Mouse (Mus musculus) heart, adult 9 months (tissue): ENCODE data around the gene Cilp2.
A peak's percentile ranks its signal among the peaks of the same experiment; 100 is the strongest.

Experiments used
- DNase-seq, 2 experiments: peaks; one replicate each; pipeline ENCODE4 v3.0.0; 2022; ENCODE audit warnings: low spot score in 2 of 2

Gene Cilp2

DNA sequence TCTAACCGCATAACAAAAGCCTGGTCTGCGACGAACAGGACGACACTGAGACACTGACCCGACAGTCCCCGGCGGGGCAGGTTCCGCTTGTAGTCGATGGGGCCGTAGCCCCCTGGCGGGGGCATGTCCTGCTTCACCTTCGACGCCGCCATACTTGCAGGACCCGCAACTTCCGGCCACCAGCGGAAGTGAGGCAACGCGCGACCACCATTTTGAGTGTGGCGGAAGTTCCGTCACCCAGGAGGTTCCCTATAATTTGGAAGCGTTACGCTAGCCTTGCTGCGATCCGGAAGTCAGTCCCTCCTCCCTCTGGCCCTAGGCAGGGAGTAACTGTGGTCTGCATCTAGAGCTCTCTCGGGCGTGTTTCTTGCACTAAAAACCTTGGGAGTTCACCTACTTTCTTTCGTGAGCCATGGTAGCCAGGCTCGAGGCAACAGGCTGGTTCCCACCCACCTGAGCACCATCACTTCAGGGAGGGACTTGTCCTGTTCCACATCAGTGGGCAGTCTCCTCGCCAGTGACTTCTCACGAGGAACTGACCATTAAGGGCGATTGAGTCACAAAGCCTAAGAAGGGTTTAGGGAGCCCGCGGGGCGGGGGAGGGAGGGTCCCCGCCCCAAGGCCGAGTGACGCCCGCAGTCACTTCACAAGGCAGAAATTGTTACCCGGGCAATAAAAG lies 14.1 kb upstream of the Cilp2 start:
- peak; percentile 93 to 97 for DNase-seq

GRCm38 (mm10) chr8:69900895-69901451 lies 13.5 kb upstream of the Cilp2 start:
- no peak for DNase-seq

DNA sequence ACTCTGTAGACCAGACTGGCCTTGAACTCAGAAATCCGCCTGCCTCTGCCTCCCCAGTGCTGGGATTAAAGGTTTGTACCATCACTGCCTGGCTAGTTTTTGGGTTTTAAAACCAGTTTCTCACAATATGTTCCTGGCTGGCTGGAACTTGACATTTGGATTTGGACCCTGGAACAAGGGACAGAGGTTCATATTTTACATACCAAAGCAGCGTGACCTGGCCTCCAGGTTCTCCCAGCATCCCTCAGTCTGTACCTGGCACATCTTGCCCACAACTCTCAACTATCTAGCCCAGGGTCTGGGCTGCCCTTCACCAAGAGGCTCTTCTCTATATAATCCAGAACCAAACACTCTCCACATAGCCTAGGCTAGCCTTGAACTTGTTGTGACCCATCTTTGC lies 12.4 kb upstream of the Cilp2 start:
- DNase-seq = no peak

GRCm38 (mm10) chr8:69897857-69898256 lies 10.4 kb upstream of the Cilp2 start:
- DNase-seq = no peak

DNA sequence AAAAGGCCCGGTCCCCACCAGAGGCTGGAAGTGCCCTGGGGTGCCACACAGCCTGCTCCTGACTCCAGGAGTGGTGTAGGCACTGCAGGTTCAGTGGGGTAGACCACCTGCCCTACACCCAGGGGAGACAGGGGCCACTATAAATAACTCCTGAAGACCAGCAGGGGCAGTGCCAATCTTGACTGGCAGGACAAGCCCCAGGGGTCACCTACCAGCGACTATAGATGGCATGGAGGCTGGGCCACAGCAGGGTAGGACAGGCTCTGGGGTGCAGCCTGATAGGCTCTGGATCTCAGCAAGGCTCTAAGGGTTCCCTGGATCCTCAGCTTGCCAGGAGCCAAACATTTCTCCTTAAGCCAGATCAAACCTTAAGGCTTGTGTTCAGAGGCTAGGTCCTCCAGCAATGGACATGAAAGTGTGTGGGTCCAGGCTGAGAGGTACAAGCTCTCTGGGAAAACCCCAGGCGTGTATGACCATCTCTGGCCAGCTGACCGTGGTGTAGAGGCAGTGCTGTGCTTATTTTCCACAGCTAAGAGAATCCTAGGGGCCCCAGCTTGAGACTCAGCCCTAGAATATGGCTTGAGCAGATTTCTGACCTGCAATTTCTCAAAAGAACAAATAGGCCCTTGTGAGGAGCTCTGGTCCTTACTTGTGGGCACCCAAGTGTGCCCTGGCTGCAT lies 8.4 kb upstream of the Cilp2 start:
- DNase-seq = no peak

- no peak for DNase-seq
Observed at GRCm38 (mm10) chr8:69894836-69895332, 7.4 kb upstream of the Cilp2 start.

GRCm38 (mm10) chr8:69893863-69894262 lies 6.4 kb upstream of the Cilp2 start:
- peak in 1 of 2 experiments; percentile 35 for DNase-seq

- no peak for DNase-seq
Observed at GRCm38 (mm10) chr8:69890813-69891241, 3.3 kb upstream of the Cilp2 start.

DNA sequence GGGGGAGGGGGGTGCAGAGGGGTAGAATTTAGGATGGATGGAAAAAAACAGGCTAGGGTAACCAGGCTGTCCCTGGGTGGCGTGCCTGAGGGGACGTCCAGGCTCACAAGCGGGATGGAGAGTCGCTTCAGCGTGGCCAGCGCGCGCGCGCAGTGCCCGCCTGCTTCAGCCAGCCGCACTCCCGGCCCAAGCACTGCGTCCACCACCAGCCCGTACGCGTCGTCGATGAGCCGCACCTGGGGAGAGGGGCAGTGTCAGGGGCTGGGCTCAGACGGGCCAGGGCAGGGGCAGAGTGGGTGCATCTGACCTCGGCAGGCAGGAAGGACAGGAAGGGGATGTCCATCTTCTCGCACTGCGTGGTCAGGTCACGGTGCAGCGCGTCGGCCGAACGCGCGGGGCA lies 1.4 kb upstream of the Cilp2 start:
- DNase-seq = no peak

- DNase-seq = no peak
Observed at GRCm38 (mm10) chr8:69888244-69888866, 868 bp upstream of the Cilp2 start.

DNA sequence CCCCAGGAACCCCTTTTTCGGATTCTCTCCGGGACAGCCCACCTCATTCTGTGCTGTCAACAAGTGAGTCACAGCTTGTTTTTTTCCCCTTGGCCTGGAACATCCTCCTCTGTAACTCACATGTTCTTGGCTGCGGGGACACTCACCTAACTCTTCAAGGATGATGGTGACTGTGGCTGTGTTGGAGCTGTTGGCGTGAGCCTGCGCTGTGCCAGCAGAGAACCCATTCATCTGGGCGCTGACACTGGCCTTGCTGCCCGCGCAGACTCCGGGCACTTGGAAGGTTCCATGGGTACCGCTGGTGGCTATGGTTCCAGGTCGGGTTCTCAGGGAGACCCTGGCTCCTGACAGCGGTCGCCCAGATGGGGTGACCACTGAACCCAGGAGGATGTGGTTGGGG lies 3.3 kb downstream of the Cilp2 start:
- no peak for DNase-seq

GRCm38 (mm10) chr8:69882833-69883600 lies 4.5 kb downstream of the Cilp2 start:
- no peak for DNase-seq

DNA sequence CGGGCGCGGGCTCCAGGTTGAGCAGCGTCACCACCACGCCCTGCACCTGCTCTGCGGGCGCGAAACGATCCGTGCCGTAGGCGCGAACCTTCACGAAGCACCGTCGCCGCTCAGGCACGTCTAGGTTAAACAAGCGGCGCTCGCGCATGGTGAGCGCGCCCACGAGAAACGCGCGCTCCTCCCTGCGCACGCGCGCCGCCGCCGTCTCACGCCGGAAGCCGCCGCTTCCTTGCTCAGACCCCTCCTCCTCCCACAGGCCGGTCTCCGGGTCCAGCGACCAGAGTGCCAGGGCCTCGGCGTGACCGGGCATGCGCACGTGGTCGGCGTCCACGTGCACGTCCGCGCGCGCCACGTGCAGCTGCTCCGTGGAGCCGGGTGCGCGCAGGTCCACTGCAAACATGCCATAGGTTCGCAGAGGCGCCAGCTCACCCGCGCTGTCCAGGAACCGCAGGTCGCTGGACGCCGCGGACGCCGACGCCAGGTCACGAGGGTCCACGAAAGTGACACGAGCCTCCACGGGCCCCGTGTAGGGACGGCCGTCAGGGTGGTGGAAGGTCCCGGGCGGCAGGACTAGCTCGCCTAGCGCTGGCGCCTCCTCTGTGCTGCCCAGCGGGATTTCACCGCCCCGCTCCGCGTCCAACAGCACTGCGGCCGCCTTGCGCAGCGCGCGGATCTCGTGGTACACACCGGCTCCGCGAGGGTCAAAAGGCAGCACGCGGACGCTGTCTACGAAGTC lies 5.3 kb downstream of the Cilp2 start:
- no peak for DNase-seq

DNA sequence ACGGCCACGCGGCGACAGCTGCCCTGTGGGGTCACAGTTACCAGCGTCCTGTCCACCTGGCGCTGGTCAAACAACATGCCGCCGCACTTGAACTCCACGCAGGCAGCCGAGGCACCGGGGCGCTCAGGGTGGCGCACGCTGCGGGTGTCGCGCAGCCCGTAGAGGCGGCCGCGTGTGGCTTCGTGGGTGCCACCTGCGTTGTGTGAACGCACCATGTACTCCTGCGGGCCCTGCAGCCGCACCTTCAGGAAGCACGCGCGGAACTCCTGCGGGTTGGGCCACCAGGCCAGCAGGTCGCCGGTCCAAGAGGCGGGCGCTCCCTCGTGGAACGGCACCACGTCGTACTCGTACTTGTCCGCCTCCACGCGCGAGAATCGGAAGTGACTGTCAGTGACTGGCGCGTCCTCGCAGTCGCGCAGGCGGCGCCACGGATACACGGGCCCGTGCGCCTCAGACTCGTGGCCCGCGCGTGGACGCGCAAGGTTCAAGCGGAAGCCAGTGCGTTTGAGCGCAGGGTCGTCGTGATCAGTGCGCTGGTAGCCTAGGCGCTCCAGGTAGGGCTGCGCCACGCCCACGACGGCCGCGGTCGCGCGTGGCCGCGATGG lies 6.1 kb downstream of the Cilp2 start:
- no peak for DNase-seq

DNA sequence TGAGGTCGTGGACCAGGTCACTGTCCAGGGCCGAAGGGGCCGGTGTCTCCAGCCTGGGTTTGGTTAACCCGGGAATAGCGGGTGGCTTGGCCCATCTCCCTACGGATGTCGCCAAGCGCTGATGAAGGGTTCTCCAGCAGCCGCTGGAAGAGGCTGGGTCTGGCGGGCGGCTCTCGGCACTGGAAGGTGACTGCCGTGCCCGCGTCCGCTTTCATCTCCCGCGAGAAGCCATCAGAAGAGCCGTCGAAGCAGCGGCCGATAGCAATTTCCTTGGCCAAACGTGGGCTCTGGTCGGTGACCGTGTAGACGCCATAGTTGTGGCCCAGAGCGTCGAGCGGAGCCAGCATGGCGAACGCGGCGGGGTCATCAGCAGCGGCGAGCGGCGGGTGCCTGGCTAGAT lies 6.6 kb downstream of the Cilp2 start:
- DNase-seq = no peak

DNA sequence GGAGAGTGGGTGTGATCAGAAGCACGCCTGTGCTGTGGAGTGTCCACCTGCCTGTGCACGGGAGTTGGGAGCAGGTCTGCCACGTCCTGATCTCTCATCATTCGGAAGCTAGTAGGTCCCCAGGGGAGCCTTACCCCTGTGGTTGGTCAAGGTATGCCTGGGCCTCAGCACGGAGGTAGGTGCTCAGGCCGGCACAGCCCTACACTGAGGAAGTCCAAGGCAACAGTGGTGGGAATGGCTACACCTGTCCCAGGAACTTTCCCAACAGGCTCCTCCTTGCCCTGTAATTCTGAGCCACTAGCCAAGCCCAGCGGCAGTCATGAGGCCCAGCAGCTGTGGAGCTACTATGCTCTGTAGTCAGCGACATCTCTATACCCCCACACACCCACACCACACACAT lies 7.8 kb downstream of the Cilp2 start:
- no peak for DNase-seq

GRCm38 (mm10) chr8:69877992-69878391 lies 9.5 kb downstream of the Cilp2 start:
- no peak for DNase-seq

DNA sequence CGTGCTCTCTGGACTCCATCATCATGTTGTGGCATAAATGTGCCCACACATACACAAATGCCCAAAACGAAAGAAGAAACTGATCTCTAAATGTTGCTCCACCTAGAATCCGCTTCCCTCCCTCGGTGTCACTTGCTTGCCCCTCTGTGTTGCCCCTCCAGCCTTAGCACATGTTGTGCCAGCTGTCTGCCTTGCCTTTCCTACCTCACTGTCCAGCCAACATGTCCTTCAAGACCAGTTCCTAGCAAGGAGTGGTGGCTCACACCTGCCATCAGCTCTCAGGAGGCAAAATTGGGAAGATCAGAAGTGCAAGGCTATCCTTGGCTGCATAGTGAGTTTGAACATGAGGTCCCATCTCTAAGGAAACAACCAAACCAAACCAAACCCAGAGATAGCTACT lies 10.1 kb downstream of the Cilp2 start:
- DNase-seq = no peak

DNA sequence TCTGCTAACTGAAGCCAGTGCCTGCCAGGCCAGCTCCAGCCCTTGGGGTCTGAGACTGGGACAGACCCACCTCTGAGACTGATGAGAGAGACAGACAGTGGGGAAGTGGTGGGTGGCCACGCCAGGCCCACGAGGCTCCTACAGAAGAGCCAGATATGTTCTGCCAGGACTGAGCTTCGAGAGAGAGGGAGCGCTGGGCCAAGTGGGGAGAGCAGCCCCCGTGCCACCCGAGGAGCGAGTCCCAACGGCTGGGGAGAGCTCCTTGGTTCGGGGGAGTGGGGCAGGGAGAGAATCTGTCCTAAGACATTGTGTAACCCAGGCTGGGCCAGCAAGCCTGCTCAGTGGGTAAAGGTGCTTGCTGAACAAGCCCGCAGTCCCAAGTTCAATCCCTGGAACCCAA lies 10.5 kb downstream of the Cilp2 start:
- no peak for DNase-seq

DNA sequence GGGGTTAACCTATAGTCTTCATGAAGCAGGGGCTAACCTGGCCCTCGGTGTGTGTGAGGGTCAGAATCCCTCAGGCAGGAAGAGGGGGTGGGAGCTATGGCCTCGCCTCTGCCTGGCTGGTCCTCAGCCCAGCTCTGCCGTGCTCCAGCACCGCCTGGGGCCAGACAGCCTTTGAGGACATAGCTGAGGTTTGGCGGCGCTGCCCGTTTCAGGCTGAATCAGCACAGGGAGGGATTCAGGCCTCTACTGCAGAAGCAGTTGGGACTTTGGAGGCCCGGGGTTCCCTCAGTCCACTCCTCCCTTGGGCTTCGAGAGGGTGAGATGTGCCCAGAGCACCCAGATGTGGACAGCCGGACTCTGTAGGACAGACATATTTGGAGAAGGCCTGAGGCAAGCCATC lies 11.4 kb downstream of the Cilp2 start:
- no peak for DNase-seq

GRCm38 (mm10) chr8:69874654-69875053 lies 12.8 kb downstream of the Cilp2 start:
- no peak for DNase-seq
